Mouse (Mus musculus) C2C12 (cell line): ENCODE results near the gene Ccdc84. TPM values are rescaled to one million over a fixed set of nuclear protein-coding genes. Genes with fewer than 3 reads are reported as not detected.
A peak's percentile ranks its signal among the peaks of the same experiment; 100 is the strongest.
"Not testable (repeated sequence)": the region's sequence is repeated elsewhere in the genome, so short reads cannot be mapped to it uniquely, and the experiment has no call there.

ENCODE experiments used
- H3K27me3 ChIP-seq: one replicate; pipeline ENCODE4 v1.6.1; 2011; ENCODE audit not compliant: control insufficient read depth, insufficient read depth, insufficient read length
- H3K36me3 ChIP-seq: one replicate; pipeline ENCODE4 v1.6.1; 2011; ENCODE audit not compliant: control insufficient read depth, insufficient read depth
- H3K4me3 ChIP-seq: one replicate; pipeline ENCODE4 v1.5.1; 2011; ENCODE audit warnings: mild to moderate bottlenecking, control low read depth; ENCODE audit not compliant: poor library complexity, insufficient read depth, severe bottlenecking
- H3K79me2 ChIP-seq: one replicate; pipeline ENCODE4 v1.6.1; 2011; ENCODE audit not compliant: control insufficient read depth, insufficient read depth
- H3K79me3 ChIP-seq: one replicate; pipeline ENCODE4 v1.6.1; 2011; ENCODE audit warnings: low read depth, control low read depth
- H3ac ChIP-seq: one replicate; pipeline ENCODE3; 2011; ENCODE audit warnings: low read depth; ENCODE audit not compliant: control insufficient read depth, insufficient read length
- CEBPB ChIP-seq: IDR thresholded peaks from one replicate; pipeline ENCODE4 v1.6.1; 2011; ENCODE audit warnings: low read depth, mild to moderate bottlenecking, control low read depth, moderate library complexity
- CTCF ChIP-seq: IDR thresholded peaks from one replicate; pipeline ENCODE4 v1.5.1; 2011; ENCODE audit not compliant: control insufficient read depth, insufficient read depth, insufficient read length
- FOSL1 ChIP-seq: IDR thresholded peaks from one replicate; pipeline ENCODE4 v1.8.0; 2011; ENCODE audit warnings: mild to moderate bottlenecking, low read length; ENCODE audit not compliant: poor library complexity, insufficient read depth, severe bottlenecking
- MAX ChIP-seq: IDR thresholded peaks from one replicate; pipeline ENCODE4 v1.6.1; 2011; ENCODE audit warnings: mild to moderate bottlenecking, control low read depth
- MYOD1 ChIP-seq: IDR thresholded peaks from one replicate; pipeline ENCODE4 v1.6.1; 2011; ENCODE audit warnings: low read depth; ENCODE audit not compliant: control insufficient read depth, insufficient read length
- MYOG ChIP-seq: IDR thresholded peaks from one replicate; pipeline ENCODE4 v1.6.1; 2011; ENCODE audit not compliant: control insufficient read depth, insufficient read length; ENCODE audit errors: extremely low read depth
- USF1 ChIP-seq: IDR thresholded peaks from one replicate; pipeline ENCODE4 v1.6.1; 2011; ENCODE audit warnings: low read depth, mild to moderate bottlenecking, control low read depth, moderate library complexity
- polyA plus RNA-seq: library from polyadenylated mRNA; unstranded; fragments of >200 nt; fragmentation: generic; extraction: Trizol; gene quantifications from one replicate; pipeline ENCODE4 v1.2.1, GENCODE M21; 2012; ENCODE audit warnings: missing spikeins

The Ccdc84 gene
- polyA plus RNA-seq, 1 experiment, result 17.9 TPM

DNA sequence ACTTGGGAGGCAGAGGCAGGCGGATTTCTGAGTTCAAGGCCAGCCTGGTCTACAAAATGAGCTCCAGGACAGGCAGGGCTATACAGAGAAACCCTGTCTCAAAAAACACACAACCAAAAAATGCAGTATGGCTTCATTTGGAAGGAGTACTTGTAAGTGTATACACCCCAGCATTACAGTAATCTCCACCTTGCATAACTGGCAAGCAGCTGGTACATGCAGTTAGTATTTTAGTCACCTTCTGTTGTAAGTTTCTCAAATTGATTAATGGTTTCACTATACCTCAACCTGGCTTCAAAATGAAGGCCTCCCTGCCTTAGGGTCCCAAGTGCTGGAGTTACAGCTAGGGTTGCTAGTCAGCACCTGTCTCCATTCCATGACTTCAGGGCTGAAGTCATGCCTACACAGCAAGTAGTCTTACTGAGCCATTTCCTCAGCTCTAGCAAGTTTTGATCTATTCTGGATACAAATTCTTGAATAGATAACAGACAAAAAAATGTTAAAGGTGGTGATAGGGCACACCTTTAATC, 6.7 kb downstream of the Ccdc84 start:
- Histone ChIP-seq H3K36me3 (peaks cover 70% of the 10 kb centered on the region), H3K4me3 (no peak overlapping the region), H3K79me3 (peaks cover 24% of the 10 kb centered on the region), H3K27me3 (no peaks in the 10 kb centered on the region), H3K79me2 (peaks cover 40% of the 10 kb centered on the region), H3ac (no peak overlapping the region)
- TF ChIP-seq MAX (no peak), FOSL1 (no peak)

DNA sequence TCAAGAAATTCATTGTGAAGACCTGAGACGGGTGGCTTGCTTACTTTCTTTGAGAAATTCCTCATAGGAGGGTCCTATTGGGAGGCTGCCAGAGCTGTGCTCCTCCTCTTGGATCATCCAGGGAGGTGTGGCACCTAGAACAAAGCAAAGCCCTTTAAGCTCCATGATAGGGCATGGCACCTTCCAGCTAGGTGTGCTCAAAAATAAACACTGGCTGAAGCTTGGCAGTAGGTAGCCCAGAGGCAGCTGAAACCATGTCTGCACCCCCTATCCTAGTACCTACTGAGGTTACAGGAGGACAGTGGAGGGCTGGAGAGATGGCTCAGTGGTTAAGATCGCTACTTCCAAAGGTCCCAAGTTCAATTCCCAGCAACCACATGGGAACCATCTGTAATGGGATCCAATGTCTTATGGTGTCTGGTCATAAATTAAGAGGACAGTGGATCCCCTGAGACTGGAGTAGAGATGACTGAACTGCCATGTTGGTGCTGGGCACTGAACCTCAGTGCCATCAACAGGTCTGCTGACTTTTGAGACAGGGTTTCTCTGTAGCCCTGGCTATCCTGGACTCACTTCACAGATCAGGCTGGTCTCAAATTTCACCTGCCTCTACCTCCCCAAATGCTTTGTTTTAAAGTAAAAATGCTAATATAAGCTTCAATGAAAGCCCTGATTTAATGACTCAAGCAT, 7.6 kb downstream of the Ccdc84 start:
- peaks cover 31% of the 10 kb centered on the region for H3K79me3 ChIP-seq
- no peaks in the 10 kb centered on the region for H3K27me3 ChIP-seq
- no peak for TF ChIP-seq MAX
- no peak for TF ChIP-seq MYOG
- H3K4me3 ChIP-seq, result no peak overlapping the region
- peaks cover 49% of the 10 kb centered on the region for H3K79me2 ChIP-seq
- peaks cover 65% of the 10 kb centered on the region for H3K36me3 ChIP-seq
- H3ac ChIP-seq, result no peak overlapping the region

DNA sequence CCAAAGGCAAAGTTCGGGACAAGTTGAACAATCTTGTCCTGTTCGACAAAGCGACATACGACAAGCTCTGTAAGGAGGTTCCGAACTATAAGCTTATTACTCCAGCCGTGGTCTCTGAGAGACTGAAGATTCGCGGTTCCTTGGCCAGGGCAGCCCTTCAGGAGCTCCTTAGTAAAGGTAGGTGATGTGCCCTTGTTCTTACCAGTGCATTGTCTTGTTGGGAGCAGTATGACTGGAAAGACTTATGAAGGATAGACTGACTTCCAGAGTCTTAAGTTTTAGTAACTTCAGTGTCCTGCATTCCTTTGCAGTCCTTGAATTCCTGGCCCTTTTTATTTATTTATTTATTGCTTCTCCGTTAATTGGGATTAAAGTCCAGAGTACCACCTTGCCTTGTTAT, 9.7 kb downstream of the Ccdc84 start:
- not testable (repeated sequence) for H3K27me3 ChIP-seq
- Histone ChIP-seq H3K36me3 (peaks cover 73% of the 10 kb centered on the region), H3K79me2 (peaks cover 63% of the 10 kb centered on the region), H3K4me3 (peak overlapping the region; percentile 85), H3ac (peak overlapping the region; percentile 31), H3K79me3 (peaks cover 38% of the 10 kb centered on the region)

DNA sequence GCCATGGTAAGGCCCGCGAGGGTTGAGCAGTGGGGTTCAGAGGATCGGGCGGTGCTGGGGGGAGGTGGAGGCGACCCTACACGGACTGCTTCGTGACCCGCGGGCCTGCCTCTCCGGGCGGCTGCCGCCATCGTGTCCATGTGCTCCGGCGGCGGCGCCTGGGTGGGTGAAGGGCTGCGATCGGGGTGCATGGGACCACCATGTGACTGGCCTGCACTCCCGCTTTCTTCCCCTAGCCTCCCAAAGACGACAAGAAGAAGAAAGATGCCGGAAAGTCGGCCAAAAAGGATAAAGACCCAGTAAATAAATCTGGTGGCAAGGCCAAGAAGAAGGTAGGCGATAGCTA, 10.6 kb downstream of the Ccdc84 start:
- peak overlapping the region; percentile 88 for H3ac ChIP-seq
- H3K79me2 ChIP-seq, result peaks cover 63% of the 10 kb centered on the region
- H3K79me3 ChIP-seq, result peaks cover 38% of the 10 kb centered on the region
- peaks cover 76% of the 10 kb centered on the region for H3K36me3 ChIP-seq
- peak overlapping the region; percentile 85 for H3K4me3 ChIP-seq
- H3K27me3 ChIP-seq, result no peaks in the 10 kb centered on the region
- no peak for TF ChIP-seq USF1
- no peak for TF ChIP-seq CEBPB
- TF ChIP-seq MYOD1, result no peak
- TF ChIP-seq FOSL1, result no peak
- TF ChIP-seq MAX, result no peak
- TF ChIP-seq CTCF, result no peak
- no peak for TF ChIP-seq MYOG

DNA sequence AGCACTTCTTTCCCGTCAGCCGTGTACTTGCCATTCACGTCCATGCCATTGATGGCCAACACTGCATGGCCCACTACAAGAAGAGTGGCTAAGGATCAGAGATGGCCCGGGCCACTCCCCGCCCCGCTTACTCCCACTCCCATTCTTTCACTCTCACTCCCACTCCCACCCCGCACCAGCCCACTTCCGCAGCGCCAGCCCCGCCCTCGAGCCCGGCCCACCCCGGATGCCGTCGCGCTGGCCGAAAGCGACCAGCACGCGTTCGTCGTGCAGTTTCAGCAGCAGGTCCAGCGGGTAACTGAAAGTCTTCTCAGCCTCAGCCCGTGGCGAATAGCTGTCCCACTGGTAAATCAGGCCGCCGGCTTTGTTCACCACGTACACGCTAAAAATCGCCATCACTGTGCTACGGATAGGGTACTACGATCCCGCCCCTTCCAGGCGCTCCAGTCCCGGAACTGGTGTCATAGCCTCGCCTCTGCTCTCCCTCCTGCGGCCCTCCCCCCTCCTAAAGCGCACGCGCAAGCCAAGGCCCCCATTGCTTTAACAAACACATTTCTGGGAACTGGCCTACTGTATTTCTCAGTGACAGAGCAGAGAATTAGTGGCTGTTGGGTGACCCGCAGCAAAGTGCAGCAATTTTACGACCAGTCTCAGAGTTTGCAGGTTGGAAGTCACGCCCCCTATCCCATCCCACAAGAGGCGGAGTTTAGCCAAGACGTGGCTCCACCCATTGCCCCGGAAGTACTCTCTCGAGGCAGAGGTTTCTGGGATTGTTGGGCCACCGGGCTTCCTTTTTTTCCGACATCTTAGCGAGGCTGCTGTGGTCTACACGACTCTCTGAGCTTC, 11.2 kb downstream of the Ccdc84 start, which contains the start of the genes Rps25 and Trappc4:
Gene Rps25, plus strand, starts transcription at position 234 of the 846 bp plus-strand sequence.
Gene Trappc4, minus strand, starts transcription at position 695 of the 846 bp plus-strand sequence.
- Histone ChIP-seq H3K27me3 (no peaks in the 10 kb centered on the region), H3K79me3 (peaks cover 38% of the 10 kb centered on the region), H3K79me2 (peaks cover 63% of the 10 kb centered on the region), H3K4me3 (peak within 1 kb of the TSS; percentile 85), H3ac (peak within 1 kb of the TSS; percentile 88), H3K36me3 (peaks cover 76% of the 10 kb centered on the region)
- TF ChIP-seq MYOG (no peak), MAX (no peak), CTCF (no peak), FOSL1 (no peak), CEBPB (no peak), USF1 (no peak), MYOD1 (no peak)

DNA sequence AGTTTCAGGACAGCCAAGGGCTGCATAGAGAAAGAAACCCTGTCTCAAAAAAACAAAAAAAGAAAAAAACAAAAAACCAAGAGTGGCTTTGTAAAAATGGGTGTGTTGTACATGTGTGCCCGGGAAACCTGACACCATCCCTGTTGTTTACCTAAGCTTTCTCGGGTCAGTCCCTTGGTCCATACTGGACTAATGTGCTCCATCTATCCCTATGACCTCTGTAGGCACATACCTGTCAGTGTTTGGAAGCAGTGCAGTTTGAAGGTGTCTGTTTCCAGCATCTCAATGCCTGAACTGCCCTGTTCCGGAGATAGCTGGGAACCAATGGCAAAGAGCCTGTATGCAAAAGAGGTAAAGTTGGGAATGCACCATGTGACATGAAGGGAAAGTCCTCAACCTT, 13.4 kb downstream of the Ccdc84 start:
- H3K4me3 ChIP-seq, result no peak overlapping the region
- peaks cover 63% of the 10 kb centered on the region for H3K36me3 ChIP-seq
- TF ChIP-seq CEBPB, result no peak
- no peak for TF ChIP-seq USF1
- TF ChIP-seq FOSL1, result no peak
- TF ChIP-seq MAX, result no peak
- no peak for TF ChIP-seq CTCF
- TF ChIP-seq MYOG, result no peak
- no peak for TF ChIP-seq MYOD1
- no peak overlapping the region for H3ac ChIP-seq
- peaks cover 36% of the 10 kb centered on the region for H3K79me3 ChIP-seq
- H3K27me3 ChIP-seq, result no peaks in the 10 kb centered on the region
- peaks cover 51% of the 10 kb centered on the region for H3K79me2 ChIP-seq
